Mouse (Mus musculus) spleen, postnatal 14 days (tissue): ENCODE measurements around the gene Mog.
"Not testable (repeated sequence)": the region's sequence is repeated elsewhere in the genome, so short reads cannot be mapped to it uniquely, and the experiment has no call there.

Source experiments
- DNase-seq, 2 experiments: peaks; one replicate each; pipeline ENCODE4 v3.0.0; 2021 to 2022; ENCODE audit warnings: low spot score in 2 of 2

Gene Mog

GRCm38 (mm10) chr17:37045611-37046311 is 22.6 kb upstream of the Mog start, which contains the start of gene Gabbr1:
Gene Gabbr1 (plus strand): TSS chr17:37045966.
- peak in 1 of 2 experiments; percentile 15 for DNase-seq

DNA sequence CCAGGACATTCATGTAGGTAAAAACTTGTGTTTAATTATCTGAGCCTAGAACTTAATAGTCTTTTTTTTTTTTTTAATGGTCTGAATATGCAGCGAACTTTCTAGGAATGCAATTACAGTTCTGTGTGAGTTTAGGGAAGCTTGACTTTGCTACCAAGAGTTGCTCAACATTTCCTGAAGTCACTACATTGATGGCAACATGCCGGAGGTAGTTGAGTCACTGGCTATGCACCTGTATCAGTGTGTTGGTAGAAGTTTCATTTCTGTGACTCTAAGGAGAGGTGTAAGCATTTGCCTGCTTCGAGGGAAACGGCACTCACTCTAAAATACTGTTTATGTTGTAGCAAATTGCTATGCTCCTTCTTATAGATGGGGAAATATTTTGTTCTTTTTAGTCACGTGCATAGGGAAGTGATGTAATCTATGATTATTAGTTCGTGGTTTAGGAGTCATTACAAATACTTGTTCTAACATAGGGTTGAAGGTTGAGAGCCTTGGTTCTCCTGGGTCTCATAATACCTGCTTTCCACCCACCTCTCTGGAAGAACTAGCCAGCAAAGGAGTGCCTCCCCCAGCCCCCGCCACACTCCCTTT is 21.6 kb upstream of the Mog start:
- no peak for DNase-seq

GRCm38 (mm10) chr17:37039127-37039894 is 16.1 kb upstream of the Mog start:
- no peak for DNase-seq

DNA sequence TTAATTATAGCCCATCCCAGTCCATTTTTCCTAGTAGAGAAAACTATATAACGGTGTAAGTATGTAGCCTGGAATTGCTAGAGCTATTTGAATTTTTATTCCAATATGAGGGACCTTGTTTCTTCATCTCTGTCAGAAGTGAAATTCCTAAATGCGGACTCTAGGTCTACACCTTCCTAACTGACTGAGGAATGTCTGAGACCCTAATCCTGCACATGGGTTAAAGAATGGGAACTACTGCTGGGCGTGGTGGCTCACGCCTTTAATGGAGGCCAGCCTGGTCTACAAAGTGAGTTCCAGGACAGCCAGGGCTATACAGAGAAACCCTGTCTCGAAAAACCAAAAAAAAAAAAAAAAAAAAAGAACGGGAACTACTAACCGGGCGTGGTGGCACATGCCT is 6.0 kb upstream of the Mog start:
- no peak for DNase-seq

GRCm38 (mm10) chr17:37028683-37029120 is 5.5 kb upstream of the Mog start:
- DNase-seq = peak in 1 of 2 experiments; percentile 45

DNA sequence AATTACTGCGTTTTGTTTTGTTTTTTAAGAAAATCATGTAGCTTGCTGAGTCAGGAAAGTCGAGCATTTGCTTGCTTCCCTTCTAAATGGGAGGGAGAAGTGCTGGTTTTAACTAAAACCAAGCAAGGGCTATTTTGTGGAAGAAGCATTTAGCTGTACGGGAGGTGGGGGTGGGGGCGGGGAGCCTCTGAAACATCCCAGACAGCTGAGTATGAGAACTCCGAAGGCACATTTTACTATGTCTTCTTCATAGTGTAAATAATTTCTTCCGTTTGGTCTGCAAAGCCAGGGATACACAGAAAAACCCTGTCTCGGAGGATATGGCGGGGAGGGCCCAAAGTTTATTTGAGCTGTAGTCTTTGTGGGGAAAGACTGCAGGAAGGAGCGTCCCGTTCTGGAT is 5.0 kb upstream of the Mog start:
- DNase-seq = no peak

GRCm38 (mm10) chr17:37027486-37027885 is 4.3 kb upstream of the Mog start:
- no peak for DNase-seq

- DNase-seq = no peak
These were observed 3.2 kb upstream of the Mog start for GRCm38 (mm10) chr17:37026425-37026824.

DNA sequence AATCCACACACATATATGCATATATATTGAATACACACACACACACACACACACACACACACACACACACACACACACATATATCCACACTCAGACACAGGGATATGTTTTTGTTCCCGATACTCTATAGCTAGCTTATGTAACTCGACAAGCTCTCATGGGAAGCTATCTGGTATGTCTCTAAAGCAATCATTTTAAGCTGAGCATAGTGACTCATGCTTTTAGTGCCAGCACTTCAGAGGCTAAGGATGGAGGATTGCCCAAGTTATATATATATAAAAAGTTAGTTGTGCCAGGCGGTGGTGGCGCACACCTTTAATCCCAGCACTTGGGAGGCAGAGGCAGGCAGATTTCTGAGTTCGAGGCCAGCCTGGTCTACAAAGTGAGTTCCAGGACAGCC is 4.0 kb downstream of the Mog start:
- DNase-seq = not testable (repeated sequence)

GRCm38 (mm10) chr17:37018328-37018727 is 4.9 kb downstream of the Mog start:
- no peak for DNase-seq

DNA sequence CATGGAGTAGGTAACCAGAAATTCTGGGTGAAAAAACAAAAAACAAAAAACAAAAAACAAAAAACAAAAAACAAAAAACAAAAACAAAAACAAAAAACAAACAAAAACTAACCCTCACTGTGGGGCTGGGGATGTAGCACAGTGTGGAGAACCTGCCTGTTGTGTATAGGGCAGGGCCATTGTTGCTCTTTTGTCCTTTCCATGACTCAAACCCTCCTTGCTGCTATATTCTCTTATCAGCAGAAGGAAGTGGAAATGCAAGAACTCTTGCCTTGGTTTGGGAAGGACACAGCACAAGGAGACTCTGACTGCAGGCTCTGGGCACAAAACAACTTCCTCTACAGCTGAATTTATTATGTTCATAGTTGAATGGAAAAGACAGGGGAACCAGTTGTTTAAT is 6.9 kb downstream of the Mog start:
- no peak for DNase-seq

- DNase-seq = no peak
These were observed 11.1 kb downstream of the Mog start for GRCm38 (mm10) chr17:37012141-37012540.

- no peak for DNase-seq
These were observed 11.5 kb downstream of the Mog start for GRCm38 (mm10) chr17:37011719-37012118.

DNA sequence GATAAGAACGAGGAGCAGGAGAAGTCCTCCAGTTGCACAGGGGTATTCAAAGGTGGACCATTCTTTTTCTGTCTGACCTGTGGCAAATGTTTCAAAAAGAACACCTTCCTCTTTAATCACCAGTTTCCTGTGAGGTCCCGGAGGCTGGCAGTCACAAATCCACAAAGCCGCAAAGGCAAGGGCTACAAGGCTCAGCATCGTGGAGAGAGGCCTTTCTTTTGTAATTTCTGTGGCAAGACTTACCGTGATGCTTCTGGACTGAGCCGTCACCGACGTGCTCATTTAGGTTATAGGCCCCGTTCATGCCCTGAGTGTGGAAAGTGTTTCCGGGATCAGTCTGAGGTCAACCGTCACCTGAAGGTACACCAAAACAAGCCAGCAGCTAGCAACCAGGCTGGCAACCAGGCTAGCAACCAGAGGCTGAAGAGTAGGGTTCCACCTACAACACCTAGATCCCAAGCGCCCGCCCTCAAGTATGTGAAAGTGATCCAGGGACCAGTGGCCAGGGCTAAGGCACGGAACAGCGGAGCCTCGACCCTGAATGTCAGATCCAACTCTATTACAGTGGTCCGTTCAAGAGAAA is 13.6 kb downstream of the Mog start:
- no peak for DNase-seq

GRCm38 (mm10) chr17:37008161-37008560 is 15.0 kb downstream of the Mog start:
- DNase-seq = no peak

GRCm38 (mm10) chr17:37003366-37003765 is 19.8 kb downstream of the Mog start:
- DNase-seq = no peak

GRCm38 (mm10) chr17:37002364-37003330 is 20.6 kb downstream of the Mog start:
- no peak for DNase-seq

DNA sequence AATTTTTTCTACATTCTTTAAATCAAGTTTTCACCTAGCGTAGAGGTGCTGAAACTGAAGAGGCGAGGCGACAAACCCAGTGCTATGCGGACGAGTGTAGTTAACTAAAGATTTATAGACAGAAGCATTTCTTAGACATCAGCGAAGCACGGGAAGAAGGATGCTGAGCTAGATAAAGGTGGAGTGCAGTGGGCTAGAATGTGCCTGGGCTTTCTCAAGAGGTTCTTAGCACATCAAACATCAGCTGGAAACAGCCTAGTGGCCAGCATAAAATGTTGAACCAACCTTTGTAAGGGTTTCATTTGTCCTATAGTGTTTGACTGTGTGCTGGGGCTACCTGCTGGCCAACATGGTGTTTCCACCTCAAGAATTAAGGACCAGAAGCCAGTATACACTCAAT is 22.3 kb downstream of the Mog start, which contains the start of gene Zfp57:
TSS of gene Zfp57 (plus strand) at position 301 of the 400 bp plus-strand sequence.
- no peak for DNase-seq

- no peak for DNase-seq
These were observed 24.7 kb downstream of the Mog start for GRCm38 (mm10) chr17:36998477-36998876.

DNA sequence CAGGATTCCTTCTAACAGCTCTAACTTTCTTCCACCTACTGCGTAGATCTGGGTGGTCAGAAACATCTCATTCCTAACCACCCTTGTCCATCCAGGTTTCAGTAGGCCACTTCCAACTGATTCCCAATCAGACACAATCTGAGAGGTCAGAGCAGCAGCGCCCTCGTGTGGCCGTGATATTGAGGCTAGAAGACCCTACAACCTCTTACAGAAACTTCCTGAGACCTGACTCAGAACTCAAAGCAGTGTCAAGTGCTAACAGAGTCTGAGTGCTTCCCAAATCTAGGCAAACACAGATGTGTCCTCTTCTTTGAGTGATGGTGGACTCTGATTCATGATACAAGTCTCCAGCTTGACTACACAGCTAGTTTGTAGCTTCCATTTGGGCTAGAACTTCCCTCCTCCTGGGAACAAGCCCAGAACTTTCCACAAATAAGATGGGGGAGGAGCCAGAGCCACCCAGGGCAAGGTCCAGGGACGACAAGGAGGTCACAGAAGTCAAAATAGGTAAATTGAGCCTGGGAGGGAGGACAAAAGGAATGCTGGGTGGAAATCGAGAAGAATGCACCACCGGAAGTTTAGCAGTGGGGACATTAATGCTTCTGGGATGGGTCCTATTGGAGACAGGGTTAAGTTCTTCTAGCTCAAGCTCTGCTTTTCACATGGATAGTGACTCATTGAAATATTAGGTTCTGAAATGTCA is 26.0 kb downstream of the Mog start:
- DNase-seq = peak; percentile 19 to 37
